Mouse (Mus musculus) spleen, adult 18-20 months (tissue): ENCODE results near the gene Sh3d21.
"Not testable (repeated sequence)": the region's sequence is repeated elsewhere in the genome, so short reads cannot be mapped to it uniquely, and the experiment has no call there.

Source experiments
- DNase-seq, 2 experiments: peaks; one replicate each; pipeline ENCODE4 v3.0.0; 2022; ENCODE audit warnings: mixed read lengths in 2 of 2

The Sh3d21 gene

DNA sequence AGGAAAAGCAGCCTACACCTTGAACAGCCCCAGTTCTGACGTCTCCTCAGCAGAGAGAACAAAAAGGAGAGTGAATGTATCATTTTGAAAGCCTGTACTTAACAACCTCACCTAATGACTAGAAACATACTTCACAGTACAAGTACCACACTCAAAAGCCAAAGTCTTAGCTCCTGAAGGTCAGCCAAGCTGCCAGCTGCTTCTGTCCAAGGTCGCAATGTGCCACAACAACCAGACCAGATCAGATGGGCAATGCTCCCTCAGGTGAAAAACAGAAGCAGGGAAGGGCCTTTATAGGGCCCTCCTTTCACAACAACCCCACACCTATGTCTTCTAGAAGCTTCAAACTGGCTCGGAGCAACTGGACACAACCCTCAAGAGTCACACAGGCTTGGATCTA, 2.8 kb upstream of the Sh3d21 start:
- no peak for DNase-seq

DNA sequence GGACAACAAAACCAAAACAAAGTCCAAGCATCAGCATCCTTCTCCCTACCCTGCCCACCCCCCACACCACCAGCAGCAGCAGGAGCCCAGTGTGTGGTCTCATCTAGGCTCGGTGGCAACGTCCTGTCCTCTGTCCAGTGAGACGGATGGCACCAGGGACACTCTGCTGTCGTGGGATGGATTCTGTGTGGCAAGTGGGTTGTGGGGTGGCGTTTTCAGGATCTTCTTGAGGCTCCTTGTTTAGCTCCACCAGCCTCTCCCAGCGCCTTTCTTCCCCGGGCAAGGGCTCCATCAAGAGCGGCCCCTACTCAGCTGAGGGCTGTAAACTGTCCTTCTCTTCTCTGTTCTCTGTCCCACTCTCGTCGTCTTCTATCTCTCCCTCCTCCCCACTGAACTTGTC, 1.8 kb upstream of the Sh3d21 start:
- not testable (repeated sequence) for DNase-seq

DNA sequence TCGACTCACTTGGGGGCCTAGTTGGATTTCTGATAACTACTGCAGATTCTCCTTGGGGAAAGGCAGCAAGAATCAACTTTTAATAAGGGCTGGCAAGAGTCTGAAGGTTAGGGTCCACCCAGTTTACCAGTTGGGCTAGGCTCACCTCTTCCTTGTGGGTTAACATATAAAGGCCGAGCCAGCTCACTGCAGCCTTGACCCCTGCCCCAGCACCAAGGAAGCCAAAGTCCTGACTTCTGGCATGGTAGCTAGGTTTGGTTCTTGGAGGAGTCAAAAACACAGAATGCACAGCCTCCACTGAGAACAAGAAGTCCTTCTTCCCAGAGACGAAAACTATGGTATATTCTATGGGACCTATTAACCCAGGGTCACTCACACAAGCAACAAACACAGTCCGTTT, 394 bp upstream of the Sh3d21 start:
- DNase-seq = no peak

GRCm38 (mm10) chr4:126162544-126163066, 686 bp downstream of the Sh3d21 start:
- peak; percentile 68 to 78 for DNase-seq

GRCm38 (mm10) chr4:126161986-126162385, 1.3 kb downstream of the Sh3d21 start:
- DNase-seq = no peak

- DNase-seq = no peak
These were observed 1.8 kb downstream of the Sh3d21 start for GRCm38 (mm10) chr4:126161456-126161855.

- DNase-seq = no peak
These were observed 2.3 kb downstream of the Sh3d21 start for GRCm38 (mm10) chr4:126160981-126161380.

DNA sequence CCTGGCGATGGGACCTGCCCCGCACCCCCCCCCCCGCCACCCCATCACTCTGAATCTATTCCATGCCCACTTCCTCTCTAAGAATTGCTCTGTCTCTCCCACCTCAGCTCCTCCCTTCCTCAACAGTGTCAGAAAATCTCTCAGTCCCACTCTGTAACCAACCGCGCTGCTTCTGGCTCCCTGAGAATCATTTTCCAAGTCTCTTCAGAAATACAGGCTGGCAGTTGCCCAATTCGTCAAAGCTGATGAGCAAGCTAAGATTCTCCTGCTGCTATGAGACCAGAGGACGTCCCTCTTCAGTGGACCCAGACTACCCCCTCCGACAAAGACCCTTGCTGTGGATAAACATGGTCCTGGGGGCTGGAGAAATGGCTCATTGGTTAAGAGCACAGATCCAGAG, 3.8 kb downstream of the Sh3d21 start:
- DNase-seq = no peak

DNA sequence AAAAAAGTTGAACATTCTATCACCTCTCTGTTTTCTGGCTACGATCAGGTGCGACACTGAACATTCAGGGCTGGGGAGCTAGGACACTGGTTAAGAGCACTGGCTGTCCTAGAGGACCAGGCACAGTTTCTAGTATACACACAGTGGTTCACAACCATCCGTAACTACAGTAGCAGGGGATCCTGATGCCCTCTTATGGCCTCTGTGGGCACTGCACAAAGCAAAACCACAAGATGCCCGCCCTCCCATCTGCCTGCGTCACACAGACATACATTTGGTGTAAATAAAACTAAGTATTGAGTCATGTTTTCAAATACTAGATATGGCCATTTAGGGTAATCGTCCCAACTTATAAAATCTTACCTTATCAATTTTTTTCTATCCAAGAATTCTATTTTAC, 5.7 kb downstream of the Sh3d21 start:
- DNase-seq = no peak

GRCm38 (mm10) chr4:126156617-126157016, 6.7 kb downstream of the Sh3d21 start:
- peak in 1 of 2 experiments; percentile 34 for DNase-seq

- no peak for DNase-seq
These were observed 7.4 kb downstream of the Sh3d21 start for GRCm38 (mm10) chr4:126155869-126156268.

- no peak for DNase-seq
These were observed 8.1 kb downstream of the Sh3d21 start for GRCm38 (mm10) chr4:126155183-126155582.

GRCm38 (mm10) chr4:126152864-126153263, 10.4 kb downstream of the Sh3d21 start:
- DNase-seq = no peak

DNA sequence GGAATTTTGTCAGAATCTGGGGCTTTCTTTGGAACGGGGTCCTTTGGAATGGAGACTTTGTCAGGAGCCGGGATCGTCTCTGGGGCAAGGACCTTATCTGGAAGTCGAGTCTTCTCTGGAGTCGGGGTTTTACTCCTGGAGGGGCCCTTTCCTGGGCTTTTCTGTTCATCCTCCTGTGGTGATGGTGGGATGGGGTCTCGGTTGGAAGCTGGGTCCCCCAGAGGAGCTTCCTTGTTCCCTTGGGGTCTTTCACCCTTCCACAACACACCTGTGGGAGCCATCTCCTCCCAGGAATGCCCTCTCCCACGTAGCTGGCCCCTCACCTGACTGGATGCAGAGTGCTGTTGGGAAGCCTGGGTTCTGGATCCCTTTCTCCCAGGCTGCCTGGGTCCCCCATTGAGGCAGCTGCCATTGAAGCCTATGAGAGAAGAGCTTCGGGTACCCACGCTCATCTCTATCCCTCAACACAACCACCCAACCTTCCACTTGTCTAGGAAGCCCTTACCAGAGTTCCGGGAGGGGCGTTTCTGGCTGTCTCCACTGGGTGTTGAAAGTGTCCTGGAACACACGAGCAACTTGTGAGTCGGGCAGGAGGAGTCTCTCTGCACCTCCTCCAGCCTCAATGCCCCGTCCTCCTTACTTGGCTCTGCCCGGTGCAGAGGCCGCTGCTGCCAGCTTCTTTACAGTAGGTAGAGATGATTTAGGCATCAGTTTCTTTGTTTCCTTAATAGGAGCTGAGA, 11.4 kb downstream of the Sh3d21 start:
- no peak for DNase-seq

- no peak for DNase-seq
These were observed 12.4 kb downstream of the Sh3d21 start for GRCm38 (mm10) chr4:126150949-126151320.

DNA sequence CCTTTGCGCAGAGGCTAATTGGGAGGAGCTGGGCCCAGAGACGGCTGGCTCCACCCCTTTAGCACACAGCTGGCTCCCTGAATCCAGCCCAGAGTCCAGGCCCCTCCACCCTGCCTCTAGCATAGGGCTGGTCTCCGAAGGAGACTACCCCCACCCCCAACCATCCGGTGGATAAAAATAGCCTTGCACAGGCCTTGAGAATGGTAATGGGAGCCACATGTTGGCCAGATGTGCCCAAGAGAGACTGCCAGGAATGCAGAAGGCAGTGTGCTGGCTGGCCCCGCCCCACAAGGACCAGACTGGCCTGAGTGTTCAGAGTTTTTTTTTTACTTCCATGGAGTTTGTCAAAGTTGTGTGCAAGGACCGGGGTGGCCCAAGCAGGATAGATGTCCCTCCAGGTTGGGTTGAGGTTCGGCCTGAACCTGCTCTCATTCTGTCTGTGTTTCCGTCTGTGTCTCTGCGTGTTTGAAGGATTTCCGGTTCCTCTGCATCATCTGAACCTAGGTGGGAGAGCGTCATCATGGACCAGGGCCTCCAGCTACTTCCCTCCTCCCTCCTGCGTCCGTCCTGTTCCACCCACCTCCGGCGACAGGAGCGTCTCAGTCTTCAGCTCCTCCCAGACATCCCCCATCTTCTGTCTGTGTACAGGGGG, 12.9 kb downstream of the Sh3d21 start:
- DNase-seq = peak in 1 of 2 experiments; percentile 19

DNA sequence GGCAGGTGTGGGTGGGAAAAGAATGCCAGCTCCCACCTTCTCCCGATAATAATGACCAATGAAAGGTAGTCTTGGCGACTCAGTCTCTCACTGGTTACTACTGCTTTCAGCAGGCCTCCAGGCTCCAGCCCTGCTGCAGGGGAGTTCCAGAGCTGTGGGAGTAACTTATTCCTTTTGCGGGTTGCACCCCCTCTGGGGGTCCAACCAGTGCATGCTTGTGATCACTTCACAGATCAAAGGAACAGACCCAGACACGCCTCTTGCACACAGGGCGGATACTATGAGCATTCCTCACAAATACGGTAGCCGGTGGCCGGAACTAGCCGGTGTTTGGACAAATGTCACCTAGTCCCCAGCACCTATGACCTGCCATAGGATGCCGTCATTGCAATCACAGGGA, 13.5 kb downstream of the Sh3d21 start:
- no peak for DNase-seq

DNA sequence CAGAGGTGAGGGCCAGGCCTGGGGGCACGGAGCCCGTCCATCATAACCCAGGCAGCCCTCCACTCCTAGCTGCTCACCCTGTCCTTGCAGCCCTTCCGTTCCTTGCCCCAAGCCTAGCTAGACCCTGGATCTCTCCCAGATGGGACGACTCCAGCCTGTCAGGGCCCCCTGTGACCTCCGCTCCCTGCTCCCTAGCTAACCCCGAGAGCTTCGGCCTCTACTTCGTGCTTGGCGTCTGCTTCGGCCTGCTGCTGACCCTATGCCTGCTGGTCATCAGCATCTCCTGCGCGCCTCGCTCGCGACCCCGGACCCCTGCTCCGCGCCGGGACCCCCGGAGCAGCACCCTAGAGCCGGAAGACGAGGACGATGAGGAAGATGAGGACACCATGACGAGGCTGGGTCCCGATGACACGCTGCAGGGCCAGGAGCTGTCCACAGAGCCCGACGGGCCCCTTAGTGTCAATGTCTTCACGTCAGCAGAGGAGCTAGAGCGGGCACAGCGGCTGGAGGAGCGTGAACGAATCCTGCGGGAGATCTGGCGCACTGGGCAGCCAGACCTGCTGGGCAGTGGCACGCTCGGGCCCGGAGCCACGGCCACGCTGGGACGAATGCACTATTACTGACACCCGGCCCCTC, 14.1 kb downstream of the Sh3d21 start:
- no peak for DNase-seq

GRCm38 (mm10) chr4:126148161-126148961, 14.9 kb downstream of the Sh3d21 start:
- DNase-seq = peak; percentile 43 to 57

- DNase-seq = peak; percentile 25 to 32
These were observed 15.6 kb downstream of the Sh3d21 start, which contains the start of gene Eva1b for GRCm38 (mm10) chr4:126147533-126148160. Gene Eva1b (plus strand): TSS chr4:126147744.

GRCm38 (mm10) chr4:126146974-126147532, 16.2 kb downstream of the Sh3d21 start:
- no peak for DNase-seq

- no peak for DNase-seq
These were observed 17.9 kb downstream of the Sh3d21 start for GRCm38 (mm10) chr4:126145396-126145795.
